Mouse (Mus musculus) small intestine, adult 2 months (tissue): ENCODE results near the gene 5730522E02Rik. TPM values are rescaled to one million over a fixed set of nuclear protein-coding genes. Genes with fewer than 3 reads are reported as not detected.

Experiments used
- H3K27ac ChIP-seq: fragments of 200-500 bp; 2 replicates; pipeline ENCODE4 v1.5.1; 2012; ENCODE audit warnings: low read depth, low read length, control low read depth, inconsistent platforms; ENCODE audit not compliant: insufficient read depth
- H3K27me3 ChIP-seq: fragments of 200-500 bp; 2 replicates; pipeline ENCODE4 v1.6.1; 2012; ENCODE audit warnings: mild to moderate bottlenecking, moderate library complexity, low read length, inconsistent platforms; ENCODE audit not compliant: control insufficient read depth, insufficient read depth
- H3K36me3 ChIP-seq: fragments of 200-500 bp; 2 replicates; pipeline ENCODE4 v1.6.1; 2012; ENCODE audit warnings: mild to moderate bottlenecking, low read length, control low read depth, inconsistent platforms; ENCODE audit not compliant: control insufficient read depth, insufficient read depth
- H3K4me1 ChIP-seq: fragments of 200-500 bp; 2 replicates; pipeline ENCODE4 v1.6.1; 2012; ENCODE audit warnings: low read length, inconsistent platforms, mixed read lengths; ENCODE audit not compliant: control insufficient read depth, insufficient read depth, insufficient read length
- H3K4me3 ChIP-seq: fragments of 200-500 bp; 2 replicates; pipeline ENCODE4 v1.5.1; 2012; ENCODE audit warnings: low read depth, mild to moderate bottlenecking, control low read depth, inconsistent platforms, low read length, moderate library complexity
- CTCF ChIP-seq: fragments of 200-500 bp; IDR thresholded peaks from 2 replicates; pipeline ENCODE4 v1.5.1; 2012; ENCODE audit warnings: low read depth, mild to moderate bottlenecking, control low read depth, inconsistent platforms, low read length, moderate library complexity, mixed read lengths; ENCODE audit not compliant: insufficient replicate concordance, insufficient read length; ENCODE audit errors: extremely low read depth
- POLR2A ChIP-seq: fragments of 200-500 bp; IDR thresholded peaks from 2 replicates; pipeline ENCODE4 v1.6.1; 2012; ENCODE audit warnings: low read depth, mild to moderate bottlenecking, control low read depth, inconsistent platforms, low read length, moderate library complexity
- WGBS: fragments of 180-500 bp; shearing (Covaris S2); methylation state at CpG from one replicate; pipeline ENCODE4 v1.1.7; 2018; 5-methylcytosine and 5-hydroxymethylcytosine counted together
- polyA plus RNA-seq: library from polyadenylated mRNA; depleted of rRNA; stranded (reverse); fragments of >200 nt; gene quantifications from 2 replicates; pipeline ENCODE4 v1.2.3, GENCODE M21; 2012

5730522E02Rik gene
- polyA plus RNA-seq, 1 experiment = not detected

DNA sequence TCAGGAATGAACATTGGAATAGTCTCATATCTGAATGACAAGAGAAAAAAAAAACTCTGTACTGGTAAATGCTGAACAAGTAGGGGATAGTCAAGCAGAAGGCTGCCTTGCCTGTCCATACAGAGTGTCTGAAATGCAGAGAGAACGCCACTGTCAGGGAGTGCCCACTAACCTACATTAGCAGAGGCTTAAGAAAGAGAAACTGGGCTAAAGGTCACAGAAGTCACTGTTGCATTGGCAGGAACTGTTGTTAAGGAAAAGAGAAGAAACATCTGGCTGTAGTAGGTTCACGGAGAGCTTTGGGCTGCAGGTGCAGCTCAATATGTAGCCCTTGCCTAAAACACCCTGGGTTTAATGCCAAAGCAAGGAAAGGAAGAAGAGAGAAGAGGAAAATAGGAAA, 82.2 kb downstream of the 5730522E02Rik start:
- TF ChIP-seq CTCF = no peak
- TF ChIP-seq POLR2A = no peak
- no peaks in the 10 kb centered on the region for H3K36me3 ChIP-seq
- 13% methylated on average over 2 of the region's 2 CpGs for WGBS
- H3K4me3 ChIP-seq = no peak overlapping the region
- no peak overlapping the region for H3K27ac ChIP-seq
- H3K4me1 ChIP-seq = no peaks in the 10 kb centered on the region
- no peaks in the 10 kb centered on the region for H3K27me3 ChIP-seq

DNA sequence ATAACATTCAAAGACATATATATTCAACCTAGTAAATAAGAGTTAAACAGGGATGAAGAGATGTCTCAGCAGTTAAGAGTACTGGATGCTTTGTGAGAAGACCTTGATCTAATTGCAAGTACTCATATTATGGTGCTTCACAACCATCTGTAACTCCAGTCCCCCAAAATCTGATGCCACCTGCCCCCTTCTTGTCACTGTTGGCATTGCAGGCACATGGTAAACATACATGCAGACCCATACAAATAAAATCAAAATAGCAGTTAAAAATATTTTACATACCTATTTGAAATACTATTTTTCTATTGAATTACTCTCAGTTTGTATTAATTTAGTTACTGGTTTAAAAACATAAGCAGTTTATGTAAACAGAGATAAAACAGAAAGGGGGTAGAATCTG, 84.6 kb downstream of the 5730522E02Rik start:
- no peaks in the 10 kb centered on the region for H3K36me3 ChIP-seq
- no peaks in the 10 kb centered on the region for H3K27me3 ChIP-seq
- H3K27ac ChIP-seq = no peak overlapping the region
- no peak overlapping the region for H3K4me3 ChIP-seq
- no peaks in the 10 kb centered on the region for H3K4me1 ChIP-seq
- no peak for TF ChIP-seq CTCF
- no peak for TF ChIP-seq POLR2A

DNA sequence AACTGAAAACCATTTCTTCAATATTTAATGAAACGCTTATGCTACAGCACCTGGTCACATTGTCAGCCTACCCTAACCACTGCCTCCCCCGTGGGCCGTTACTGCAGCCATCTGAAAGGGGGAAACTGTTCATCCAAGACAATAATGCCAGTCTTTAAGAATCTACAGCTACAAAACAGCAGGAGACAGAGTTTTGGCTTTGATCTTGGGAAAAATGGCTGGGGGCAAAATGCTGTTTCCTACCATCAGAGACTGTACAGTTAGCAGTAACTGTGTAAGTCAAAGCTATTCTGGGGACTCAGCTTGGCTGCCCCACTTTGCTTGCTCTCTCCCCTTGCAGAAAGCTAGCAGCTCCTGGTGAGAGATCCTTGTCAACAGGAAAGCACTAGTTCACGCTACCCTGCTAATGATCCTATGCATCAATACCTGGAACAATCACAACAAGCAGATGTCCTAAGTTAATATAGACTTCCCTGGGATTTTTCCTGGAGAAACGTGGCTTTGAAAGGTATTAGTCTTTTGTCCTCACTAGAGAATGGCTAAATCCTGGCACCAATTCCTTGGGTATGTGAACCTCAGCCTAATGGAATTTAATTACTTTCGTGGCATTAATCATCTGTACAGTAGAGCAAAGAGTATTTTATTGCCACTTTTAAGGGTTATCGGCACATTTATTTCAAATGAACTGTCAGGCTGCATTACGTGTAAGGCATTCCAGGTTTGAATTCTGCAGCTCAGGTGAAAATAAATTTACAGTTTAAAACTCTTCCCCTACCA, 89.6 kb downstream of the 5730522E02Rik start:
- H3K27ac ChIP-seq = no peak overlapping the region
- H3K4me3 ChIP-seq = no peak overlapping the region
- no peaks in the 10 kb centered on the region for H3K36me3 ChIP-seq
- H3K4me1 ChIP-seq = no peaks in the 10 kb centered on the region
- no peak for TF ChIP-seq POLR2A
- TF ChIP-seq CTCF = no peak
- H3K27me3 ChIP-seq = no peaks in the 10 kb centered on the region
- WGBS = 79% methylated on average over 8 of the region's 8 CpGs

DNA sequence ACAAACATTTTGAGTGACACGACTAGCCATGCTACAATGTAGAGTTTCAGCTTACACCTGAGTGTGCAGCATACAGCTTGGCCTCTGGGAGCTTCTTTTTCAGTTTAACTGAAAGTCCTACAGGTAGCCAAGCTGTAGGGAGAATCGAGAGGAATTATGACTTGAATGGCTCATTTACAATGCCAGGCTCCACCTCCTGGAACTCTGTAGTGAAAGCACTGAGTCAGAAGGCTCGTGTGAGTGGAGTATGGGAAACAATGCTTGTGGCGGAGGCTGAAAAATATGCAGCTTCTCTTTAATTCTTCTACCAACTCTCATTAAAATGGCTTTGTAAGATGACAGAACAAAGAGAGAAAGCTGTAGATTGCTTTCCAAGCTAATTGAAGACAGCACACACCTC, 92.9 kb downstream of the 5730522E02Rik start:
- Histone ChIP-seq H3K27ac (no peak overlapping the region), H3K4me1 (no peaks in the 10 kb centered on the region), H3K27me3 (no peaks in the 10 kb centered on the region), H3K4me3 (no peak overlapping the region), H3K36me3 (no peaks in the 10 kb centered on the region)
- WGBS = 45% methylated on average over 4 of the region's 4 CpGs
- TF ChIP-seq CTCF (no peak), POLR2A (no peak)

DNA sequence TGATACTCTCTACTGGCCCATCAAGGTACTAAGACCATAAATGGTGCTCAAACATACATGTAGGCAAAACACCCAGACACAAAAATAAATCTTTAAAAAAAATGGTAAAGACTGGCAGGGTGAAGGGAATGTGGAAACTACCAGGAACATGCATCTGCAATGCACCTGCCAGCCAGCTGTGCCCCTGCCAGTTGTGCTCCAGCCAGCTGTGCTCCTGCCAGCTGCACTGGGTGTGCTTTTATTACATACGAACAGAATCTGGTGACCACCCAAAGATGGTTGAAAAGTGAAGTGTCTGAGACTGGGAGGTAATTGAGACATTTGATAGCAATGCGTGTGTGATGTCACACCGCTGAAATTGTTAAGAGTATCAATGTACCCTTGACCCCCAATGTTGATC, 98.4 kb downstream of the 5730522E02Rik start:
- Histone ChIP-seq H3K4me3 (no peak overlapping the region), H3K27me3 (no peaks in the 10 kb centered on the region), H3K4me1 (no peaks in the 10 kb centered on the region), H3K36me3 (no peaks in the 10 kb centered on the region), H3K27ac (no peak overlapping the region)
- WGBS = 64% methylated on average over 3 of the region's 3 CpGs
- TF ChIP-seq CTCF = no peak
- TF ChIP-seq POLR2A = no peak

DNA sequence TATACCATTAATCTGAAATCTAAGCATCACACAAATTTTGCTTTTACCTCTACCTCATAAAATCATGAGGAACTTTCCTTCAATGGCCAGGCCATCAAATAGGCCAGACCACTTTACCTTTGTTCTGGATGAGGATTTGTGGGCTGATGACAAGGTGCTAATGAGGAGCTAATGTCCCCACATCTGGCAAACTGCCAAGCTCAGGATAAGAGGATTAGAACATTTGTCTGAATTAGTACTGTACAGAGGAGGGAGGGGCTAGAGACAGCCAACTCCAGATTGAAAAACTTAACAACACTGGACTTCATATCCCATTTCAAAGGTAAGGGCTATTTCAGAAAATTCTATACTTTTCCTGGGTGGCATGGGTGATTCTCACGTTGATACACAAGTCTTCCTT, 101.9 kb downstream of the 5730522E02Rik start:
- H3K27ac ChIP-seq = no peak overlapping the region
- 49% methylated on average over 1 of the region's 1 CpGs for WGBS
- TF ChIP-seq POLR2A (no peak), CTCF (no peak)

DNA sequence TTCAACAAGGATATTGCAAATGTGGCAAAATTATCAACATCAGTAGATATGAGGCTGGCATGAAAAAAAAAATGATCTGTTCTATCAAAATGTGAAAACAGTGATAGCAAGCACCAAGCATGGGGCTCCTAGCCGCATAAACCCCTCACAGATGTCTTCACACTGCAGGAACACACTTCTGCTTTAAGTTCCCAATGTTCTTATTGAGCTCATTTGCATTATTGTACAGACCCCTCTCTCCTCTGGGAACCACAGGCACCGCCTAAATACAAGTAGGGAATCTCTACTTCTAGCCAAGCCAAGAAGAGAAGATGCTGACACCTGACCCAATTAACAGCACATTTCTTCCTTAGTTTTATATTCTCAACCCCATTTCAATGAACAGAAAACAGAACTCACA, 105.9 kb downstream of the 5730522E02Rik start:
- Histone ChIP-seq H3K27me3 (no peaks in the 10 kb centered on the region), H3K36me3 (no peaks in the 10 kb centered on the region), H3K27ac (no peak overlapping the region), H3K4me1 (no peaks in the 10 kb centered on the region), H3K4me3 (no peak overlapping the region)
- TF ChIP-seq POLR2A = no peak
- 82% methylated on average over 2 of the region's 2 CpGs for WGBS

More for the DNA sequence above, 101.9 kb downstream of the 5730522E02Rik start:
- Histone ChIP-seq H3K27me3 (no peaks in the 10 kb centered on the region), H3K4me1 (no peaks in the 10 kb centered on the region), H3K36me3 (no peaks in the 10 kb centered on the region), H3K4me3 (no peak overlapping the region)
